Mouse (Mus musculus) lung, adult 2 months (tissue): Measurements from ENCODE around the gene Coro2b.

Experiments
- CTCF ChIP-seq: fragments of 200-500 bp; IDR thresholded peaks from 2 replicates; pipeline ENCODE4 v1.5.1; 2011; ENCODE audit warnings: mild to moderate bottlenecking, low read length, control low read depth; ENCODE audit not compliant: insufficient read depth
- POLR2A ChIP-seq: fragments of 200-500 bp; IDR thresholded peaks from 2 replicates; pipeline ENCODE4 v1.6.1; 2011; ENCODE audit warnings: low read depth, mild to moderate bottlenecking, control low read depth, low read length, borderline replicate concordance; ENCODE audit errors: extremely low read depth

GRCm38 (mm10) chr9:62458457-62458856, 78.4 kb downstream of the Coro2b start:
- TF ChIP-seq CTCF: no peak
- TF ChIP-seq POLR2A: no peak
